Mouse (Mus musculus): ENCODE measurements around the gene Hist1h3e. TPM values are rescaled to one million over a fixed set of nuclear protein-coding genes. Genes with fewer than 3 reads are reported as not detected.
"Not testable (repeated sequence)": the region's sequence is repeated elsewhere in the genome, so short reads cannot be mapped to it uniquely, and the experiment has no call there.

Gene Hist1h3e
- total RNA-seq, 2 experiments from 2014 or later, result 130 to 134 TPM

DNA sequence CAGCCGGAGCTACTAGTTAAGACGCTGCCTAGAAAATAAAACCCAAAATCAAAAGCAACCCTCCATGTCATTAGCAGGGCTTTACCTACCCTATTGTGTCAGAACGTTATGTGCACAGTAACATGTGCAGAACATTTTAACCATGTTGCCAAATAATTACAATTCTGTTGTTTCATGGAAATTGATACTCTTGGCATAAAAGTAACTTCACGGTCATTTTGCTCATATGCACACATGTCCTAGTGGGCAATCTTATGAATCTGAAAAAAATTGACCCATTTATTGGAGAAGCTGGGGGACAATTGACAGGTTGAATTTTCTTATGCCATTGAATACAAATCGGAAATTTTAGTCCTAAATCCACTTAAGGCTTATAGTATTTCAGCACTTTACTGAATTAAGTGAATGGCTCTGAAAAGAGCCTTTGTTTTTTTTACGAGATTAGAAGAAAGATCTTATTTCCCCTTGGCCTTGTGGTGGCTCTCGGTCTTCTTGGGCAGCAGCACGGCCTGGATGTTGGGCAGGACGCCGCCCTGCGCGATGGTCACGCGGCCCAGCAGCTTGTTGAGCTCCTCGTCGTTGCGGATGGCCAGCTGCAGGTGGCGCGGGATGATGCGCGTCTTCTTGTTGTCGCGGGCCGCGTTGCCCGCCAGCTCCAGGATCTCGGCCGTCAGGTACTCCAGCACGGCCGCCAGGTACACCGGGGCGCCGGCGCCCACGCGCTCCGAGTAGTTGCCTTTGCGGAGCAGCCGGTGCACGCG lies 8.3 kb upstream of the Hist1h3e start:
- DNase-seq; intact Hi-C loops (cut with DNase I): not testable (repeated sequence)

DNA sequence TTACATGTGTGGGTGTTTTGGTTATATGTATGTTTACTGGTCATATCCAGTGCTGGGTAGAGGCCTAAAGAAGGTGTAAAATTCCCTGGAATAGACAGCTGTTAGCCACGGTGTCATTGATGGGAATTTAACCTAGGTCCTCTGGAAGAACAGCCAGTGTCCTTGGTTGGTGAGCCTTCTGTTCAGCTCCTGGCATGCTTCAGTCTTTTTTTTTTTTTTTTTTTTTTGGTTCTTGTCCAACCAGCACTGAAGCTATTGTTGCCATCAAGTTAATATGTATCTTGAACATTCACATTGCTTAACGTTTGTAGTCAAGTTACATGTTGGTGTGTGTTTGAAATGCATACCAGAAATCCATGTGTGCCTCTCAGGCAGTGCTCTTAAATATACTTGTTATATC lies 2.3 kb upstream of the Hist1h3e start:
- intact Hi-C loops (cut with DNase I), result loop anchor here (10.0 kb wide), 1 partner anchor 190 kb away; the partner anchor contains the start of genes Hist1h2ab, Hist1h3b and Hist1h4b

DNA sequence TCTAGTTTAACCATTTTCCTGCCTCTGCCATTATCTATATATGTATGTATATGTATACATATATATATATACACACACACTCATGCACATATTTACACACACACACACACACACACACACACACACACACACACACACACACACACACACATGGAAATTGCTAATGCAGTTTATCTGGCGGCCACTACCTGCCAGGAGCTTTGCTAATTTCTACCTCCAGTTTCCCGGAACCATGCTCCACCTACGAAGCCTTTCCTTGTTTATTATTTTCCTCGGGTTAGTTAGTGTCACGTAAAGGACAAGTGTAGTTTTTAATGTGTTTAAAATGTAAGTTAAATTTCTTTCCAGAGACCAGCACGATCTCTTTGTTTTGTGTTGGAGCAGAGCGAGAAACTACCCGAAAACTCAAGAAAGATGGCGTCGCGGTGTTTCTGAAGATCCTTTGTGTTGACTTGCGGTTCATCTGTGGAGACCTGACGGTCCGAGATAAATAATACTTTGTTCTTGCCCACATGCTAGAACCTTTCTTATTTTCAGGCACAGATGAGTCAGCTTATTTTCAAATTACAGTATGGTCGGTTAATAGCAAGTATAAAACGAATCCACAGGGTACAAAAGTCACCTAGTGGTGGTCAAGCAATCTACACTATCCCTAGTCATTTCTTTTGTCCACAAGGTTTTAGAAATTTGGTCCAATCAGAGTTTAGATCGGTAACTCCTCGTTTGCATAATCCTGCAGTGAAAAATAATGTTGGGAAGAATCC lies 712 bp upstream of the Hist1h3e start:
- DNase-seq, result no peak
- intact Hi-C loops (cut with DNase I), result loop anchor here (10.0 kb wide), 1 partner anchor 192 kb away; the partner anchor contains the start of genes Hist1h2ab, Hist1h3b and Hist1h4b

More for the DNA sequence above, 2.3 kb upstream of the Hist1h3e start:
- DNase-seq, result no peak

DNA sequence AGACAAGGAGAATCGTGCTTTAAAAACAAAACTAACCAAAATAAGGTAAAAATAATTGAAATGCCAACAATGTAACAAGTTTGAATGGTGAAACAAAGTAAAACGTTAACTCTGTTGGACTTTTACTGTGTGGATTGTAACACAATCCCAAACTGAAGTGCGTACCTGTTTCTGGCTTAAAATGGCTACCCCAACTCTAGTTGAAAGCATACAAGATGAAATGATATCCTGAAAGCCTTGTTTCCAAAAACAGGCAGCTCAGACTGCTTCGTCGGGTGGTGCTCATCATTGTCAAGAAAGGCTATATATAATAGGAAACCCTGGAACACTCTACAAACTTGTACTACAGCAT lies 662 bp downstream of the Hist1h3e start:
- not testable (repeated sequence) for DNase-seq
- intact Hi-C loops (cut with DNase I), result loop anchor here (10.0 kb wide), 1 partner anchor 193 kb away; the partner anchor contains the start of genes Hist1h2ab, Hist1h3b and Hist1h4b

DNA sequence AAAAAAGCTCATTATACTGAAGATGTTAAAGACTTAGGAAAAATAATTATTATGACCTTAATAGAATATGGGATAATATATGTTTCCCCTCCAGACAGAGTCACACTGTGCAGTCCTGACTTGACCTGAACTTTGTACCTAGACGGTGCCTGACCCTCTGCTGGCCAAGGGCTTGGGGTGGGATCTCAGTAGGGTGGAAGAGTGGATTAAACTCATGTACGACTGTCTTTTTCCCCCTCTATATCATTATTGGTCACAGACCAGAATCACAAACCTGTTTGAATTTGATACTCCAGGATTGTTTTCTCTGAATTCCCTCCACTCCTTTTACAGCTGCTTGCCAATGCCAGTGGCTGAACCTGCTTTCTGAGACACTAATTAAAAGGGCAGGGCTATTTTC lies 1.5 kb downstream of the Hist1h3e start:
- DNase-seq, result not testable (repeated sequence)
- intact Hi-C loops (cut with DNase I), result loop anchor here (10.0 kb wide), 1 partner anchor 194 kb away; the partner anchor contains the start of genes Hist1h2ab, Hist1h3b and Hist1h4b

DNA sequence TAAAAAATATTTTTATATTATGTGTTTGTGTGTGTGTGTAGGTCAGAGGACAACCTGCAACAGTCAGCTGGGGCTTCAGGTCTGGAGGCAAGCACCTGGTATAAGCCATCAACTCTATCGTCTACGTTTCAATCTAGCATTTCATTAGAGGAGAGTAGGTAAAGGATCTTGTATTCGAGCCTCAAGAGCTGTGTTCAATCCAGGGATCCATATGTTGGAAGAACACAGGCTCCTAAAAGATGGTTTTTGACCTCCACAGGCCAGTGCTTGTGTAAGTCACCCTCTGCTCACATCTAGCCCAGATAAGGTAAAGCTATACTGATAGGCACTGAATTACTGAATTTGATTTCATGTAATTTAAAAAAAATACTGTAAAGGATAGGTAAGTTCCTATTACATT lies 5.3 kb downstream of the Hist1h3e start:
- no peak for DNase-seq
- intact Hi-C loops (cut with DNase I), result no loop called here

DNA sequence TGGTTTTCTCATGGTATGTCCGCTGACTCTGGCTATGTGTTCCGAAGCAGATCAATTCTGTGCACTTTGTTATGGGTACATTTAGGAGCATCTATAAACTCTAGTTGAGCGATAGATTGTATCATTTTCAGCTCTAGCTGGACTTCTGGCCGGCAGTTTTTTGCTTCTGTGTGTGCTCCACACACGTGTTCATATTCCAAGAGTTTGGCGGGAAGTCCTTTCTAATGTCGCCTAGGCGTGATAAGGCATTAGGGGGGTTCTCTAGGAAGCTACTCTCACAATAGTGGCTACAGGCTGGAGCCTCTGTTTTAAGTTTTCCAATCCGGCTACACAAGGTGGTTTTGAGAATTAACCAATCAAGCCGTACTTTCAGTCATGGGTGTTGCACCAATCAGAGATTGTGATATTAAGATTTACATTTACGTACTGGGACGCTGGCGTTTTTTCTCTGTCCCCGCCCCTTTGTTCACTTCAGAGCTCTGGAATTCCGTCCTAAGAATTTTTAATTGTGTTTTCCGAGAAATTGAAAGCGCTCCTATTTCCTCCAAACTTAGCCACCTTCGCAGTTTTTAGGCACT lies 6.2 kb downstream of the Hist1h3e start:
- DNase-seq, result peak; percentile 66
- intact Hi-C loops (cut with DNase I), result no loop called here

DNA sequence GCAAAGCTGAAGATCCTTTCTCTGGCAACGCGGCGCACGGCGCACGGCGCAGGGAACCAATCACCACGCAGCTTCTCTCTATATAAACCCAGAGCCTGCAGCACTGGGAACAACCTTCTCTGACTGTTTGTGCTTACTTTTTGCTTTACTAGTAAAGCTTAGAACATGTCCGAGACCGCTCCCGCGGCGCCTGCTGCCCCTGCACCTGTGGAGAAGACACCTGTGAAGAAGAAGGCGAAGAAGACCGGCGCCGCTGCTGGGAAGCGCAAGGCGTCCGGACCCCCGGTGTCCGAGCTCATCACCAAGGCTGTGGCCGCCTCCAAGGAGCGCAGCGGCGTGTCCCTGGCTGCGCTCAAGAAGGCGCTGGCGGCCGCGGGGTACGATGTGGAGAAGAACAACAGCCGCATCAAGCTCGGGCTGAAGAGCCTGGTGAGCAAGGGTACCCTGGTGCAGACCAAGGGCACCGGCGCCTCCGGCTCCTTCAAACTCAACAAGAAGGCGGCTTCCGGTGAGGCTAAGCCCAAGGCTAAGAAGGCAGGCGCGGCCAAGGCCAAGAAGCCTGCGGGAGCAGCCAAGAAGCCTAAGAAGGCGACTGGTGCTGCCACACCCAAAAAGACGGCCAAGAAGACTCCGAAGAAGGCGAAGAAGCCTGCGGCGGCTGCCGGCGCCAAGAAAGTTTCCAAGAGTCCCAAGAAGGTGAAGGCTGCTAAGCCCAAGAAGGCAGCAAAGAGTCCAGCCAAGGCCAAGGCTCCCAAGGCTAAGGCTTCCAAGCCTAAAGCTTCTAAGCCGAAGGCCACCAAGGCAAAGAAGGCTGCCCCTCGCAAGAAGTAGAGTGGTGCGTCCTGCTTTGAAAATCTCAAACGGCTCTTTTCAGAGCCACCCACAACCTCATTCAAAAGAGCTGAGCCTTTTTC lies 7.0 kb downstream of the Hist1h3e start:
- intact Hi-C loops (cut with DNase I), result no loop called here
- DNase-seq, result peak; percentile 77

DNA sequence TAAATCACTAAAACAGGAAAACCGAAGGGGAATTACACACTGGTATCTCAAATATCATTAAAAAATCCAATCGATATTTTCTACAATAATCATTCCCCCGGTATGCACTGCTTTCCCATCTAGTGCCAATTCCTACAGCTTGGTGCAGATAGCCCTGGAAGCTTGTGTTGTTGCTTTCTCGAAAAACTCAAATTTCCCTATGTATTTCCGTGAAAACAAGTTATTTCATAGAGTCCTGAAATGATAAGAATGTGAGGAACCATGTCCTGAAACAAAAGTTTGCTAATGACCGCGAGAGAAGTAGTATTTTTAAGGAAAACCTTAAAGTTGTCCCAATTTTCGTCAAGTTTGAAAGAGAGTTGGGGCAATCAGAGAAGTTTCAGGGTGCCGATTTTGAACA lies 7.8 kb downstream of the Hist1h3e start:
- no peak for DNase-seq
- intact Hi-C loops (cut with DNase I), result no loop called here

DNA sequence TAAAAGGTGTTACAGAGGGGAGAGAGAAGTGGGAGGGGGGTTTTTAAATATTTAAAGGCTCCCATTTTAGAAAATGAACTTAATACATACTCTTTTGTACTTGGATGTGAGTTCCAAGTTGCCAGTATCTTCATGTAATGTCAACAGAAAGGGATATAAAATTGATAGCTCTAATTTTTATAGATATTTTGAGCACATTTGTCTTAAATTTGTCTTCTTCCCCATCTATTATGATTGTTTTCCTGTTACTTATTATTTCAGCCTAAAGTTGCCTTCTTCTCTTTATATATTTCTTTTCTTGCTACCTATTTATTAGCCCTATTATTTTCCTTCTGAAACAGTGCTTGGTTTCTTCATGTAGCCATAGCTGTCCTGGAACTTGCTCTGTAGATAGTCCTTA lies 9.2 kb downstream of the Hist1h3e start, which contains the start of gene Hist1h1d:
TSS of gene Hist1h1d (plus strand) at position 301 of the 400 bp plus-strand sequence.
- intact Hi-C loops (cut with DNase I), result no loop called here
- DNase-seq, result no peak

DNA sequence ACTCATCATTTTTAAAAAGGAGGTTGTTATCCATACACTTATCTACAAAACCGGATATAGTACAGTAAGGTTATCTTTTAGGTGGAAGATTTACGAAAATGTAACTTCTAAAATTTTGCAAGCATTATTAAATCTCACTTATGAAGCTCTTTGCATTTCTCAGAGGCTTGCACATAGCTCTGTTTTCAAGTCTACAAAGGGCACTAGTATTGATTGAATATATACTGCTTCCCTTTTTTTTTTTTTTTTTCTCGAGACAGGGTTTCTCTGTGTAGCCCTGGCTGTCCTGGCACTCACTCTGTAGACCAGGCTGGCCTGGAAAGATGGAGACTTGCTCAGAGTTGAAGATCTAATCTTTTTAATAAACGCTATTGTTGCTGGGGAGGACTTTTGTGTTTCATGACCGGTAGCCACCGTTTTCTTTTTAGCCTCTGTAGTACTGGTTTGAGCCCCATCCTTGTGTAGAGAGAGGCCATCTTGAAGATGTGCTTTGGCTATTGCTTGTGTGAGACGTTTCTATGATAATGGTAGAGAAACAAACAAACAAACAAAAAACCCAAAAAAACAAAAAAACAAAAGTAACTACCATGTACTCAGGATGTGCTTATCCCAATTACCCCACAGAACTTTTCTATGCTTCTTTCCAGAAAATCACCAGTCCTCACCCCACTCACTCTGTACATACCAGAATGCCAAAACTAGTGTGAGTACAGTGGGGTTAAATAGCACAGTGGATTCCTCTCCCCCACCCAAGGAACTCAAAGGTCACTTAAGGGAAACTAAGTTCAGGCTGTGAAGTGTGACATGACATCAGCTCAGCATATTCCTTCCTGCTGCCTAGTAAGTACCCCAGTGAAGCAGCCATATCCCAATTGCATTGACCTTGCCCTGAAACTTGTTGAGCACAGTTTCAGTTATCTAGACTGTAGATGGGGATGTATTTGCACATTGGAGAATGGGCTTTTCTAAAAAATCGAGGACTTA lies 9.9 kb downstream of the Hist1h3e start:
- no peak for DNase-seq
- intact Hi-C loops (cut with DNase I), result no loop called here

DNA sequence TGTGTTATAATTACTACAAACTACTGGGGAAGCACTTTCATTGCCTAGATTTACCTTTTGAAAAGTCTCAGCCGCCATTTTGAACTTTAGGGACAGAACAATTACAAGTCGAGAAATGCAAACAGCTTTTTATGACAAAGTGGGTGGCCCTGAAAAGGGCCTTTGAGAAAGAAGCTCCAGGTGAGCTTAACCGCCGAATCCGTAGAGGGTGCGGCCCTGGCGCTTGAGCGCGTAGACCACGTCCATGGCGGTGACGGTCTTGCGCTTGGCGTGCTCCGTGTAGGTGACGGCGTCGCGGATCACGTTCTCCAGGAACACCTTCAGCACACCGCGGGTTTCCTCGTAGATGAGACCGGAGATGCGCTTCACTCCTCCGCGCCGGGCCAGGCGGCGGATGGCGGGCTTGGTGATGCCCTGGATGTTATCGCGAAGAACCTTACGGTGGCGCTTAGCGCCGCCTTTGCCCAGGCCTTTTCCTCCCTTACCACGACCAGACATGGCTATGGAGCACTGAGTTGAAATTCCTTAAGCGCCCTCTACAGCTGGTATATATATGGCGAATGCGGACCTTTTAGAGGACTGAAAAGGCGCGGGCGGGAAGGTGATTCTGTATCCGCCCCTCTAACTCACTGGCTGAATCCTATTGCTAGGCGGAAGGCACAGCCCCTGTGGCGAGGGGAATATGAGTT lies 10.9 kb downstream of the Hist1h3e start, which contains the start of gene Hist1h4f:
TSS of gene Hist1h4f (minus strand) at position 503 of the 689 bp plus-strand sequence.
- peak; percentile 90 for DNase-seq
- intact Hi-C loops (cut with DNase I), result not testable (repeated sequence)

DNA sequence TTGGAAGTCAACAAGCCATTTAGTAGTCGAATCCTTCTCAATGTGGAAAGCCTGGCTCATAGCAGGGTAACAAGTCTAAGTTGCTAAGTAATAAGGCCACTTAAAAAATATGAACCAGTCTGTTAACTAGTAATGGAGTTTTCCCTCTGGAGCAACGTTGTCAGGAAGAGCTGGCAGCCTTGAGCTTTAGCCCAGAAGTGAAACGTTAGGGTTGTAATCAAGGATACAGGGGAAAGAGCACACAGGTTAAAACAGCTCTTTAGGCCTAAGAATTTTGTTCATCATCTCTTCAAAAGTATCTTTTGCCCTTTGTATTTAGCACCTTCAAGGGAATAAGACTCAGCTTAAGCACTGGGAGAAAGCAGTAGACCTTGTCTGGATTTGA lies 11.4 kb downstream of the Hist1h3e start:
- no peak for DNase-seq
- intact Hi-C loops (cut with DNase I), result no loop called here

DNA sequence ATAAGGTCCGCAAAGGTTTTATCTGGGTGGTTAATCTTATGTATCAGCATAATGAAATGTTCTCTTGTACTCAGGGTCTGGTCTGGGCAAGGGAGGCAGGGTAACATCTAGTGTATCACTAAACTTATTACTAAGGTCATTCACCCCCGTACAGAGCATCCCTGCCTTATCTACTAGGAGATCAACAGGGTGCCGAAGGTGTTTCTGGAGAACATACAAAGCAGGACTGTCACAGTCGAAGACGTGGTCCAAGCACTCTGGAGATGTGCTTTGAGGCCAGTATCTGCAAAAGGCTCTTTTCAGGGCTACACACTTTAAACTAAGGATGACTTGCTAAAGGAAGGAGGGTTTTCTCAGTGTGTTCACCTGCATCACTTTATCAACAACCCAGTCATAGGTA lies 15.5 kb downstream of the Hist1h3e start:
- DNase-seq, result no peak
- intact Hi-C loops (cut with DNase I), result no loop called here

DNA sequence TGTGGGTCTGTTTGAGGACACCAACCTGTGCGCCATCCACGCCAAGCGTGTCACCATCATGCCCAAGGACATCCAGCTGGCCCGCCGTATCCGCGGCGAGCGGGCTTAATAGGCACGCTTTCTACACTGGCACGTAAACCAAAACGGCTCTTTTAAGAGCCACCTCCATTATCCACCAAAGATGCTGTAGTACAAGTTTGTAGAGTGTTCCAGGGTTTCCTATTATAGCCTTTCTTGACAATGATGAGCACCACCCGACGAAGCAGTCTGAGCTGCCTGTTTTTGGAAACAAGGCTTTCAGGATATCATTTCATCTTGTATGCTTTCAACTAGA lies 17.4 kb downstream of the Hist1h3e start:
- DNase-seq; intact Hi-C loops (cut with DNase I): not testable (repeated sequence)

DNA sequence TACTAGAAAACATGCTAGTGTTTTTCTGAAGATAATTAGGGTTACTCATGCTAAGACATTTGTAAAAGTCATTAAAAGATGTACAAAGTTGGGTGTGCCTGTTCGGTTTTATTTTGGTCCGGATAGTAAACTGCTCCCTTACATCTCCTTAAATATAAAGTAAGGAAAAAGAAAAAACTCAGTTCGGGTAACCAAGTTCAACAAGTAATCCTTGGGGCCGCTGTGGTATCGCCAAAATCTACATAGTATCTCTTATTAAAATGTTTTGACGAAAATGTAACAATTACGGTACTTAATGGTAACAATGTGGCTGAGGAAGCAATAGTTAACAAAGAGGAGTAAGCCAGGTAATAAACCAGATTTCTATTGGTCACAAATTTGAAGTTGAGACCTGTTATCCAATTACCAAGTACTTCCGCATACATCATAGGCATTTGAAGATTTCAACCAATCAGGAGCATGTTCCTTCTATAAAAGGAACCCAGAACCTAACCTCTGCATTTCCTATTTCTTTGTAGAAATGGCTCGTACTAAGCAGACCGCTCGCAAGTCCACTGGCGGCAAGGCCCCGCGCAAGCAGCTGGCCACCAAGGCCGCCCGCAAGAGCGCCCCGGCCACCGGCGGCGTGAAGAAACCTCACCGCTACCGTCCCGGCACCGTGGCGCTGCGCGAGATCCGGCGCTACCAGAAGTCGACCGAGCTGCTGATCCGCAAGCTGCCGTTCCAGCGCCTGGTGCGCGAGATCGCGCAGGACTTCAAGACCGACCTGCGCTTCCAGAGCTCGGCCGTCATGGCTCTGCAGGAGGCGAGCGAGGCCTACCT lies 18.0 kb downstream of the Hist1h3e start, which contains the start of gene Hist1h3f:
TSS of gene Hist1h3f (plus strand) at position 88 of the 822 bp plus-strand sequence.
- peak; percentile 60 for DNase-seq
- intact Hi-C loops (cut with DNase I), result no loop called here

DNA sequence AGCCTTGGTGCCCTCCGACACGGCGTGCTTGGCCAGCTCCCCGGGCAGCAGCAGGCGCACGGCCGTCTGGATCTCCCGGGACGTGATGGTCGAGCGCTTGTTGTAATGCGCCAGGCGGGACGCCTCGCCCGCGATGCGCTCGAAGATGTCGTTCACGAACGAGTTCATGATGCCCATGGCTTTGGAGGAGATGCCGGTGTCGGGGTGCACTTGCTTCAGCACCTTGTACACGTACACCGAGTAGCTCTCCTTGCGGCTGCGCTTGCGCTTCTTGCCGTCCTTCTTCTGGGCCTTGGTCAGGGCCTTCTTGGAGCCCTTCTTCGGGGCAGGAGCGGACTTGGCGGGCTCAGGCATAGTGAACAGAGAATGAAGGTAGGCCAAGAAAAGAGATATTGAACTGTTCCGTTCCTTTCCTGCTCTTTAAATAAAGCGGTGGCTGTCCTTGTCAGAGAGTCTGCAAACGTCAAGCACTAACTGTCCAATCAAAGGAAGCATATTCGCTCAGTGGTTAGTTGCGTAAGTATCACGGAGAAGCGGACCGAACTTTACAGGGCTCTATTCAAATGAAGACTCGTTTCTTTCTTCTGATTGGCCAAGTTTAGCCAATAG lies 19.1 kb downstream of the Hist1h3e start, which contains the start of gene Hist1h2bh:
TSS of gene Hist1h2bh (minus strand) at position 394 of the 609 bp plus-strand sequence.
- intact Hi-C loops (cut with DNase I), result not testable (repeated sequence)
- peak; percentile 43 for DNase-seq
